Mouse (Mus musculus) megakaryocyte, adult 5-6 weeks (primary cell): ENCODE data around the gene Iqcn. TPM values are rescaled to one million over a fixed set of nuclear protein-coding genes. Genes with fewer than 3 reads are reported as not detected.

Experiments
- ATAC-seq: 2 replicates; pipeline ENCODE4 v1.8.0; 2016; ENCODE audit warnings: mild to moderate bottlenecking, inconsistent platforms; ENCODE audit not compliant: poor library complexity, severe bottlenecking
- total RNA-seq, 2 experiments: library from RNA; stranded (forward) in 1 of 2; stranded (reverse) in 1 of 2; fragments of 153-499, 151-499 nt in 1 of 2; fragments of 221-1000, 200-1000 nt in 1 of 2; gene quantifications; 2 replicates each; pipeline versions ENCODE4 v1.2.3 to v1.2.4; 2015 to 2017

The Iqcn gene
- total RNA-seq, 2 experiments from 2014 or later: 0.04 to 0.27 TPM

- peak; percentile 41 for ATAC-seq
These were observed 49.9 kb downstream of the Iqcn start for GRCm38 (mm10) chr8:70753151-70753550.

- peak; percentile 94 for ATAC-seq
These were observed 51.0 kb downstream of the Iqcn start, which contains the start of gene Rab3a for GRCm38 (mm10) chr8:70754043-70754870. Gene Rab3a, plus strand, starts transcription at chr8:70754679.

DNA sequence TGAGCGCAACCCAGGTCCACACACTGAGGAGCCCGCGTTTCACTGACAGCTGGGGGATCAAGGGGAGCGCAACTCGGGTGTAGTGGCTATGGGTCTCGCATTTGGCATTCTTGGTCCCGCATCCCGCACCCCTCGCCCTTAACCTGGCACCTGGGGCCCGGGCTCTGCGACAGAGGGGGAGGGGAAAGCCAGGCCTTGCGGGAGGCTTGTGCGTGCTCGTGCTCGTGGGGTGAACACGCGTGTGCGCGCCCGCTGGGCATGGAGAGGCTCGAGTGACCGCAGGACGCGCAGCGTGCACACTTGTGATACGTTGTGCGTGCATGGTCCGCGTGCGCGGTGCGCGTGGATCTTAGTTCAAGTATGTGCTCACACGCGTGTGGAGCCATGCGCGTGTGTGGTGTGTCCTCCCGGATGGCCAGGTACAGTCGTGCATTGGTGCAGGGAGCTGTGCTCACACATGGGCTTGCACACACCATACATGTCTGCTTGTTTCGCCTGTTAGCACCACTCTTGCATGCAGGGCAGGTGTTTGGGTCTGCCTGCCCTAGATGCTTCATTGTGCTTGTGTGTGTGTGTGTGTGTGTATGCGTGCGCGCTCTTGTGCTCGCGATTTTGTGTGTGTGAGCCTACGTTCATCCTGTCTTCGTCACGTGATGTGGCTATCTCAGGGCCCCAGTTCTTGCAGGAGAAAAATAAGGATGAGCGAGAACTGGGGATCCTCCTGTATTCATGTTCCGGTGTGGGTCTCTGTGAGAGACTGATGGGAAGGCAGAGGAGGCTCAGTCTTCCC is 51.8 kb downstream of the Iqcn start:
- ATAC-seq: 0 out of 2 replicates have a peak, but pooled peaks have one; percentile 27

- ATAC-seq: no peak
These were observed 52.6 kb downstream of the Iqcn start for GRCm38 (mm10) chr8:70755661-70756475.

GRCm38 (mm10) chr8:70756476-70757040 is 53.3 kb downstream of the Iqcn start:
- no peak for ATAC-seq

- no peak for ATAC-seq
These were observed 54.5 kb downstream of the Iqcn start for GRCm38 (mm10) chr8:70757523-70758307.

- ATAC-seq: no peak
These were observed 55.0 kb downstream of the Iqcn start for GRCm38 (mm10) chr8:70758308-70758615.

DNA sequence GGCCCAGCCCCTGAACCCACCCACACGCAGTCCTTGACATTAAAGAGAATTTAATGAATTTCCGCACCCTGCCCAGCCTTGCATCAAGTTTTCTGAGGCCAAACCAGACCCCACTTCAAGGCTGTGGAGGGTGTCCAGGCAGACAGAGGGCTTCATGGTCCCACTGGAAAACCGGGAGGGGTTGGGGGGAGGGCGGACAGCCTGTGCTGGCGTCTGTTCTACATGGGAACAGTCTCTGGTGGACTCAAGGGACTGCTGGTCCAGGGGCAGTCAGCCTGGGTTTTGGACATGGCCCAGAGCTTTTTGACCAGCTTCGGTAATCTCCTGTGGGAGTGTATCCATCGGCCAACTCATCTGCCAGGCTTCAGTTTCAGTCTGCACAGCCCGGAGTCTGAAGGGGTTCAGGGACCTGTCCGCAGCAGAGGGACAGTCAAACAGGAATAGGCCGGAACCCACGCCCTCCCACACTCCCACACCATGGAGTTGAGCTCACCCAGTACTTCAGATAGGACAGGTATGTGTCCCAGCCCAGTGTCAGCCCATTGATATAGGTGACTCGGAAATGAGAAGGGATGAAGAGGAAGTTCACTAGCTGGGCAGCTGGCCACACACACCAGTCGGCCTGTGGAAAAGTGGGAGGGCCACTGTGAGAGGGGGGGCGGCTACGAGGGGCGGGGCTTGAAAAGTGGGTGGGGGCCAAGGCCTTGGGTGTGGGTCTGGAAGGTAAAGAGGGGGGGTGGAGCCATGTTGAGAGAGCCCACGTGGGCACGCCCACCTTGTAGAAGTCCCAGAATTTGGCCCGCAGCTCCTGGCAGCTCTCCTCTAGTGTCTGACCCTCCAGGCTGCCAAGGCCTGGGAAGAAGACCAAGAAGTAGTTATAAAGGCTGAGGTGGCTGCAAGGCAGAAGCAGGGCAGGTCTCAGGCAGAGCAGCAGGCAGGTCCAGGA is 55.6 kb downstream of the Iqcn start:
- no peak for ATAC-seq

GRCm38 (mm10) chr8:70760350-70760749 is 57.1 kb downstream of the Iqcn start:
- no peak for ATAC-seq

- peak; percentile 88 for ATAC-seq
These were observed 57.6 kb downstream of the Iqcn start, which contains the start of gene Mpv17l2 for GRCm38 (mm10) chr8:70760775-70761406. Gene Mpv17l2, minus strand, starts transcription at chr8:70760946.

DNA sequence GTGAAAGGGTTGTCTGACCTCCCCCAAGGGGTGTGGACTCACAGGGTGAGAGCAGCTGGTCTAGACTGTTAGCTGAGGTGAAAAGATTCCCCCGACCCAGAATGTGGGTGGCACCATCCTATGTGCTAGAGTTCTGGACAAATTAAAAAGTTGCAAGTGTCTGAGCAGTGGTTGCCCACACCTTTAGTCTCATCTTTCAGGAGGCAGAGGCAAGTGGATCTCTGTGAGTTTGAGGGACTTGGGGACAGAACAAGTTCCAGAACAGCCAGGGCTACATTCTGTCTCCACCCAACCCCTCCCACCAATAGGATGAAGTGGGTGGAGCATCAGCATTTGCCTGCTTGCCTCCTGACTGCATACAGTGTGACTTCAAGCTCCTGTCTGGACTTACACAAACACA is 58.9 kb downstream of the Iqcn start:
- no peak for ATAC-seq

- no peak for ATAC-seq
These were observed 60.1 kb downstream of the Iqcn start for GRCm38 (mm10) chr8:70763354-70763753.

DNA sequence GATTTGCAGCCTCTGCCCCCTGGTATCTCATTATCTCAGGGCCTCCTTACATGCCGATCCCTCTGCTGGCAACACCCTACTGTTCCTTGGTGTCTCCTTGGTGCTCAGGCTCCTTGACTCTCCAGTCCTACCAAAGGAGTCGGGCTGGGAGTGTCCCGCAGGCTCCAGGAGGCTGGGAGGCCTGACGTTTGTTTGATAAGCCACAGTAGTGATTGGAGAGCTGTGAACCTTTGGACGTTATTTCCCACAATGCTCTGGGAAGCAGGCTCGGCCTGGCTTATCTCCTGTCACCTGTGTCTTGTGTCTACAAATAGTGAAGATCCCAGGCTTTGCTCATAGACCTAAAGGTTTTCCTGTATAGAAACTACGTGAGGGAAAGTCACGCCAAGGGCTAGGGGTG is 60.8 kb downstream of the Iqcn start:
- no peak for ATAC-seq

DNA sequence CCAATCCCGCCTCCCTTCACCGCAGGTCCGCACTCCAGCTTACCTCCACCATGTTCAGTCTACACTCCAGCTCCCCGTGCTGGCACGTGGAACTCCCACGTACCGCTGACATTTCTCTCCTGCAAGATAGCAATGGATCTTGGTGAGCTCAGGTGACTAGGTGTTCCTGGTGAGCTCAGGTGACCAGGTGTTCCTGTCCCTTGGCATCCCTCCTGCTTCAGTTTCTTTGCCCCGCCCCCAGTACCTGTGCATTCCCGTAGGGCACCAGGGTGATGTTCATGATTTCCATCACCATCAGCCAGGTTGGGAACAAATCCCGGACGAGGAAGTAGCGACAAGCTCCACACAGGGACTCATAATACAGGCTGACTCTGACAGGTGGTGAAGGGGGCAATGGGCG is 61.4 kb downstream of the Iqcn start:
- no peak for ATAC-seq

DNA sequence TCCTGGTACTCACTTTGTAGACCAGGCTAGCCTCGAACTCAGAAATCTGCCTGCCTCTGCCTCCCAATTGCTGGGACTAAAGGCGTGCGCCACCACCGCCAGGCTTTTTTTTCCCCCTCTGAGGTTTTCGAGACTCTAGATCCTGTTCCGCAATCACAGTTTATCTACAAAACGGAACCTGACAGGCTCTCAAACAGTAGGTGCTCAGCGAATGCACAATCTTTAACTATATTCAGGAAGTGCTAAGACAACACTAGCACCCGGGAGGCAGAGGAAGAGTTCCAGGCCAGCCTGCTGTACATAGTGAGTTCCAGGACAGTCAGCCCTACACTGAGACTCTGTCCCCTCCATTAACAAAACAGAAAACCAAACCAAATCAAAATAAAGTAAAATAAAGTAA is 62.1 kb downstream of the Iqcn start:
- 0 out of 2 replicates have a peak, but pooled peaks have one; percentile 9 for ATAC-seq

DNA sequence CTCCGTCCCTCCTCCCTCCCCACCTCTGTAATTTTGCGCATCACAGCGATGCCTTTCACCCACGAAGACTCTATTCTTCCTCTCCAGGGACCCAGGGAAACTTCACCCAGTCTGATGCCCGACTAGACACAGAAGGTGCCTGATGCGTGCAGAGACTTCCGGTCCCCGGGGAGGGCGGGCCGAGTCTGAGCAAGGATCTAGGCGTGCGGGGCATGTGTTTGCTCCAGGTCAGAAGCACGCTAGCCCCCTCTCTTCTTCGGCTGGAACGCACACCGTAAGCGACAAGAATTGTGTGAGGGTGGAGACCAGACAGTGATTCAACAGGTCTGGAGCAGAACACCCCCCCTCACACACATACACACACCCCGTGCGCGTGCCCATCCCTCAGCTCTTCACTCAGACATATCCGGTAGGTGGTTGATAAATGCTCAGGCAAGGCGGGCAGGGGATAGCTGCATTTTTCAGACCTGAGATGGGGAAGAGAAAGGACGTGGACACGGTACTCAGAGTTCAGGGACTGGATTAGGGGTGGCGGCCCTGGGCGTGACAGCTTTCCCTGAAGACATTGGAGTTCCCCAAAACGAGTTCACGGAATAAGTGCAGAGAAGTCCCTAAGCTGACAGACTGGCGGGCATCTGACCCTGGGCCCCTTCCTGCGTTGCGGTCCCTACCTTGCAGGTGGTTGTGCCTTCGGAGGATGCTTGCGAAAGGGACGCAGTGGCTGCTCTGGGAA is 62.7 kb downstream of the Iqcn start:
- peak; percentile 1; the same call in 1 of the 2 replicates for ATAC-seq

DNA sequence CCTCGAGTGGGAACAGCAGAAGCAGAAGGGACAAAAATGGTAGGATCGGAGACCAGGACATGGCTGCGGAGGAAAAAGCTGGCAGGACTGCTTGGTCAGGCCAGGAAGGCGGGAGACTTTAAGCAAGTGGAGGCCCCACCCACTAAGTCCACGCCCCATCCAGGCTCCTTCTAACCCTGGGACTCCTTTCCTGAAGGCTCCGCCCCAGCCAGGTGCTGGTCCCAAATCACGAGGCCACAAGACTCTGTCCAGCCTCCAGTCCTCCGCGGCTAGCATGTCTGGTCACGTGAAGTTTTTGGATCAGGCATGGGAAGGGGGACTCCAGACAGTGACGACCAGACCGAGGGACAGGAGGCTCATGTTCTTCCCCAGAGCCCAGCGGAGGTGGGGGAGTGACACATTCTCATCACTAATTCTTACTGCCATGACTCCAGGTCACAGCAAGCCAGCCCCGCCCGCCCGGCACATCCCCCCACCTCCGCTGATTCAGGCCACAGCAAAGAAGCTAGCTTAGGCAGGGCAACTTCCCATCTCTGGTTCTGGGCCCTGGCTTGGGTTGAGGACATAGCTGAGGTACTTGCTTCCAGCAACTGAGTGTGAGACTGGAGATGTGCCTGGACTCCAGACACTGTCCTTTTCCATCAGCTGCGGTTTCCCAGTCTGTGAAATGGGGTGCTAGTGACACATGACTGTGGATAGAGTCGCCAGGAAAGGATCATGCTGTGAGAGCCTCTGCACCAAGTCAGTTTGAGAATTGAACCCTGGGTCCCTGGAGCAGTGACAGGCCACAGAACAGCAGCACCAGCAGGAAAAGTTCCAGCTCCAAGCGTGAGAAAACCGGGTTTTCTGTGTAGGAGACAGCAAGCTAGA is 63.5 kb downstream of the Iqcn start:
- ATAC-seq: peak; percentile 24
